Mouse (Mus musculus) olfactory bulb, adult 2 months (tissue): Measurements from ENCODE around the gene Med13l.

Experiments
- CTCF ChIP-seq: fragments of 200-500 bp; IDR thresholded peaks from 2 replicates; pipeline ENCODE4 v1.5.1; 2012; ENCODE audit warnings: low read depth, mild to moderate bottlenecking, low read length, moderate library complexity; ENCODE audit not compliant: insufficient read depth
- POLR2A ChIP-seq: fragments of 200-500 bp; IDR thresholded peaks from 2 replicates; pipeline ENCODE4 v1.6.1; 2012; ENCODE audit warnings: mild to moderate bottlenecking, low read depth, low read length, moderate library complexity; ENCODE audit not compliant: insufficient read depth

DNA sequence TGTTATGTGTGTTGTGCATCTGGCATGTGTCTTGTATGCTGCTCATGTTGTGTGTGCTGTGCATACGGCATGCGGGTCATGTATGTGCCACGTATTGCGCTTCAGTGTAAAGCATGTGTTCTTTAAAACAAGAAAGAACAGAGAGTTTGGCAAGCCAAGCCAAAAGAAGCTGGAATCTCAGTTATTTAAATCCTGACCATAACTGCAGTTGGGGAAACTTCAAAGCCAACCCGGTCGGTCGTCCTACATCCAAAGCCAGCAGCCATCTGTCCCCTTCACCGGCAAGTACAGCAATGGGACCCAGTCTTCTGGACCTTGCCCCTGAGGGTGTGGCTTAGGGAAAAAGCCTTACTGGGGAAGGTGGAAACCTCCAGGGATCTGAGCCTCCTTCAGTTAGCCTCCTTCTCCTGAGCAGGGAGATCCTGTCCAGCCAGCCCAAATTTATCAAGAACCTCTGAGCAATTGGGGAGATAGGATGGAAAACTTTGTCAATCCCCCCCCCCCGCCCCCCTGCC lies 26.0 kb upstream of the Med13l start:
- no peak for TF ChIP-seq CTCF
- TF ChIP-seq POLR2A: no peak
